Mouse (Mus musculus) lung, postnatal 0 days (tissue): ENCODE measurements around the gene Olfr1023.

Source experiments
- CTCF ChIP-seq: IDR thresholded peaks from 2 replicates; pipeline ENCODE4 v1.5.1; 2016; ENCODE audit warnings: antibody characterized with exemption, mild to moderate bottlenecking
- EP300 ChIP-seq: IDR thresholded peaks from 2 replicates; pipeline ENCODE4 v1.6.1; 2016; ENCODE audit warnings: antibody characterized with exemption, mild to moderate bottlenecking, control low read depth

DNA sequence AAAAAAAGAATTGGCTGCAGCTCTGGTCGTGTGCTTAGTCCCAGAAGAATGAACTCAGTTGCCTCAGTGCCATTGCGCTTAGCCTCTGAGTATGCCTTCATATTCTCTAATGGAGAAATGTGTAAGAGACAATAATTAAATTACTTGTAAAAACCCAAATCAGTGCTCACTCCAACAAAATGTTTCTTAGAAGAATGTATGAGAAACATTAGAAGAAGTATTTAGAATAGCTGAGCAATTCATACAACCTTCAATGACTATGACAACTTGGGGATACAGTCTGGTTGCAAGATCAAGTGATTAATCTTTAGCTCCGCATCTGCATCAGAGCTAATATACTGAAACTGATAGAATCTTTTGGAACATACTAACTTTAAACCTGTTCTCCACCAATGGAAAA lies 19.5 kb downstream of the Olfr1023 start, which contains the start of gene Olfr1024:
- TF ChIP-seq CTCF (no peak), EP300 (no peak)
